Mouse (Mus musculus) spleen, postnatal 10 days (tissue): Measurements from ENCODE around the gene Eno1.
"Not testable (repeated sequence)": the region's sequence is repeated elsewhere in the genome, so short reads cannot be mapped to it uniquely, and the experiment has no call there.

Experiments used
- DNase-seq, 2 experiments: peaks; one replicate each; pipeline ENCODE4 v3.0.0; 2021 to 2022; ENCODE audit warnings: low spot score in 2 of 2

Gene Eno1

GRCm38 (mm10) chr4:150281018-150281761 is 44.7 kb downstream of the Eno1 start, which contains the start of gene Rere:
Gene Rere, plus strand, starts transcription at chr4:150281646.
- peak; percentile 97 to 100 for DNase-seq

- peak; percentile 61 for DNase-seq
Observed at GRCm38 (mm10) chr4:150281891-150282630, 45.5 kb downstream of the Eno1 start.

- DNase-seq = no peak
Observed at GRCm38 (mm10) chr4:150282631-150283334, 46.3 kb downstream of the Eno1 start.

GRCm38 (mm10) chr4:150283335-150283638 is 46.8 kb downstream of the Eno1 start:
- no peak for DNase-seq

GRCm38 (mm10) chr4:150283993-150284392 is 47.5 kb downstream of the Eno1 start:
- no peak for DNase-seq

GRCm38 (mm10) chr4:150286980-150287379 is 50.5 kb downstream of the Eno1 start:
- no peak for DNase-seq

GRCm38 (mm10) chr4:150287463-150287862 is 50.9 kb downstream of the Eno1 start:
- DNase-seq = not testable (repeated sequence)

GRCm38 (mm10) chr4:150291900-150292299 is 55.4 kb downstream of the Eno1 start:
- peak in 1 of 2 experiments; percentile 22 for DNase-seq

- DNase-seq = no peak
Observed at GRCm38 (mm10) chr4:150294870-150295269, 58.3 kb downstream of the Eno1 start.

GRCm38 (mm10) chr4:150295966-150296365 is 59.4 kb downstream of the Eno1 start:
- DNase-seq = no peak
